Mouse (Mus musculus) liver, adult 2 months (tissue): ENCODE results near the gene Zc3h14. TPM values are rescaled to one million over a fixed set of nuclear protein-coding genes. Genes with fewer than 3 reads are reported as not detected.

Experiments
- DNase-seq: peaks from one replicate; pipeline ENCODE4 v3.0.0-alpha.2; 2011; ENCODE audit warnings: low read depth, low spot score; ENCODE audit errors: extremely low read depth
- H3K27ac ChIP-seq: fragments of 200-500 bp; replicated peaks from 2 replicates; pipeline ENCODE4 v1.5.1; 2012; ENCODE audit warnings: low read depth, mild to moderate bottlenecking, control low read depth, inconsistent platforms, low read length; ENCODE audit not compliant: insufficient read depth
- H3K27me3 ChIP-seq: fragments of 200-500 bp; 2 replicates; pipeline ENCODE4 v1.6.1; 2012; ENCODE audit warnings: mild to moderate bottlenecking, moderate library complexity, low read length, inconsistent platforms; ENCODE audit not compliant: control insufficient read depth, insufficient read depth
- H3K36me3 ChIP-seq: fragments of 200-500 bp; 2 replicates; pipeline ENCODE4 v1.6.1; 2012; ENCODE audit warnings: low read length, inconsistent platforms; ENCODE audit not compliant: control insufficient read depth, insufficient read depth
- H3K4me1 ChIP-seq: fragments of 200-500 bp; 2 replicates; pipeline ENCODE4 v1.6.1; 2011; ENCODE audit warnings: low read length; ENCODE audit not compliant: control insufficient read depth, insufficient read depth
- H3K4me3 ChIP-seq: fragments of 200-500 bp; 2 replicates; pipeline ENCODE4 v1.5.1; 2011; ENCODE audit warnings: low read depth, mild to moderate bottlenecking, control low read depth, low read length, moderate library complexity; ENCODE audit not compliant: insufficient read depth
- H3K79me2 ChIP-seq: fragments of 200-500 bp; 2 replicates; pipeline ENCODE4 v1.6.1; 2012; ENCODE audit warnings: inconsistent platforms, mild to moderate bottlenecking, low read length, moderate library complexity; ENCODE audit not compliant: control insufficient read depth, insufficient read depth
- H3K9ac ChIP-seq: fragments of 200-500 bp; 2 replicates; pipeline ENCODE4 v1.6.1; 2012; ENCODE audit warnings: low read depth, mild to moderate bottlenecking, control low read depth, inconsistent platforms, low read length
- CTCF ChIP-seq: fragments of 200-500 bp; IDR thresholded peaks from 2 replicates; pipeline ENCODE4 v1.5.1; 2011; ENCODE audit warnings: low read depth, low read length, control low read depth
- POLR2A ChIP-seq: fragments of 200-500 bp; IDR thresholded peaks from 2 replicates; pipeline ENCODE4 v1.6.1; 2011; ENCODE audit warnings: low read length, control low read depth; ENCODE audit not compliant: insufficient read depth; ENCODE audit errors: extremely low read depth
- WGBS: fragments of 180-500 bp; shearing (Covaris S2); methylation state at CpG from one replicate; pipeline ENCODE4 v1.1.7; 2018; 5-methylcytosine and 5-hydroxymethylcytosine counted together
- polyA plus RNA-seq: library from polyadenylated mRNA; depleted of rRNA; stranded (reverse); fragments of >200 nt; gene quantifications from 2 replicates; pipeline ENCODE4 v1.2.3, GENCODE M21; 2012
- total RNA-seq: library from RNA; depleted of rRNA; stranded (reverse); fragments of >200 nt; gene quantifications from 2 replicates; pipeline ENCODE4 v1.2.3, GENCODE M21; 2014

Zc3h14 gene
- total and polyA plus RNA-seq, 2 experiments = 21.9 to 53.7 TPM

DNA sequence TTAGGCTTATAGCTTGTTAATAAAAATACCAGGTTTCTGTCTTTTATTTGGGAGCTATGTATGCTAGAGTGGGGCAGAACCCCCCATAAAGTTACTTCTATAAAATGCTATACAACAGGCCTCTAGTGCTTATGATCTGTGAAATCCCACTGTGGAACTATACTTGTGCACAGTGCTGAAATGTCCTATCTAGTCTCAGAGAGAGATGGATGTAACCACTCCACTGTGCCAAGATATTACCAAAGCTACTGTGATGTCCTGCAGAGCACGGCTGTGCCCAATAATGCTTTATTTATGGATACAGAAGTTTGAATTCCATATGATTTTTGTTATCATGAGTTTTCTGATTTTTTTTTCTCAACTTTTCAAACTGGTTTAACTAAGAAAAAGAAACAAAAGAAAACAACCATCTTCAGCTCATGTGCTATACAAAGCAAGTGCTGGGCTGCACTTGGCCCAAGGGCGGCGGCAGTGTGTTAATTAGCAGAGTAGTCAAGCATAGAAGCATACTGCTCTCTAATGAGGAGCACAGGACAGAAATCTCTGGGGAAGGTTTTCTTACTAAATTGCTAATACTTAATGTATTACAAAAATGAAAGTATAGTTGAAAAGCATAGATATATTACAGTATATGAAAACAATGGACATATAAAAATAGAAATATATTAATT is 57.4 kb downstream of the Zc3h14 start:
- no peak for TF ChIP-seq CTCF
- TF ChIP-seq POLR2A = no peak
- no peak for DNase-seq
- H3K4me3 ChIP-seq = no peak overlapping the region
- H3K36me3 ChIP-seq = peaks cover 4% of the 10 kb centered on the region; the same call in 1 of the 2 replicates
- no peaks in the 10 kb centered on the region for H3K27me3 ChIP-seq
- no peaks in the 10 kb centered on the region for H3K4me1 ChIP-seq
- no peak overlapping the region for H3K9ac ChIP-seq
- H3K27ac ChIP-seq = no peak overlapping the region
- WGBS = 89% methylated on average over 3 of the region's 3 CpGs
- no peaks in the 10 kb centered on the region for H3K79me2 ChIP-seq

DNA sequence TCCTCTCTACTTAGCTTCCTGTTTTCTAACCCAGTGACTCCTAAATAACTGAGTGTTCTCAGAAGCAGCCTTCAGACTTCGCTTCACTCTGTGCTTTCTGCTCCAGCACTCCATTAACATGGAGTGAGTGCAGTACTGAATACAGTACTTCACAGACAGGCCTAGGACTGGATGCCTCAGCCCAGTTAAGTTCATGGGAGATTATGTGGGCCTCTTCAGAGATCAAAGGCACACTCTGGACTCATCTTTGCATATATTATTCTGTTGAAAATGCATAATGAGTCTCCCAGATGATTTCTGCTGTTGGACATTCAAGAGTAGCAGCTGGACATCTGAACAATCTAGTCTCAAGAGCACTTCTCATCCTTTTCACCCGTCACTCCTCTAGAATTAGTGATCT is 74.0 kb downstream of the Zc3h14 start:
- peaks cover 10% of the 10 kb centered on the region; the same call in 1 of the 2 replicates for H3K36me3 ChIP-seq
- TF ChIP-seq CTCF (no peak), POLR2A (no peak)
- 93% methylated on average over 2 of the region's 2 CpGs for WGBS
- no peak overlapping the region for H3K4me3 ChIP-seq
- H3K9ac ChIP-seq = no peak overlapping the region
- no peaks in the 10 kb centered on the region for H3K4me1 ChIP-seq
- no peaks in the 10 kb centered on the region for H3K79me2 ChIP-seq
- no peak overlapping the region for H3K27ac ChIP-seq
- no peaks in the 10 kb centered on the region for H3K27me3 ChIP-seq
- DNase-seq = no peak

- no peak for TF ChIP-seq POLR2A
- TF ChIP-seq CTCF = no peak
- H3K79me2 ChIP-seq = no peaks in the 10 kb centered on the region
- no peak overlapping the region for H3K9ac ChIP-seq
- no peak overlapping the region for H3K27ac ChIP-seq
- peaks cover 7% of the 10 kb centered on the region for H3K4me1 ChIP-seq
- H3K4me3 ChIP-seq = no peak overlapping the region
- H3K27me3 ChIP-seq = no peaks in the 10 kb centered on the region
- 86% methylated on average over 7 of the region's 7 CpGs for WGBS
- H3K36me3 ChIP-seq = peaks cover 6% of the 10 kb centered on the region
- DNase-seq = no peak
Observed at GRCm38 (mm10) chr12:98831122-98831521, 84.4 kb downstream of the Zc3h14 start.

DNA sequence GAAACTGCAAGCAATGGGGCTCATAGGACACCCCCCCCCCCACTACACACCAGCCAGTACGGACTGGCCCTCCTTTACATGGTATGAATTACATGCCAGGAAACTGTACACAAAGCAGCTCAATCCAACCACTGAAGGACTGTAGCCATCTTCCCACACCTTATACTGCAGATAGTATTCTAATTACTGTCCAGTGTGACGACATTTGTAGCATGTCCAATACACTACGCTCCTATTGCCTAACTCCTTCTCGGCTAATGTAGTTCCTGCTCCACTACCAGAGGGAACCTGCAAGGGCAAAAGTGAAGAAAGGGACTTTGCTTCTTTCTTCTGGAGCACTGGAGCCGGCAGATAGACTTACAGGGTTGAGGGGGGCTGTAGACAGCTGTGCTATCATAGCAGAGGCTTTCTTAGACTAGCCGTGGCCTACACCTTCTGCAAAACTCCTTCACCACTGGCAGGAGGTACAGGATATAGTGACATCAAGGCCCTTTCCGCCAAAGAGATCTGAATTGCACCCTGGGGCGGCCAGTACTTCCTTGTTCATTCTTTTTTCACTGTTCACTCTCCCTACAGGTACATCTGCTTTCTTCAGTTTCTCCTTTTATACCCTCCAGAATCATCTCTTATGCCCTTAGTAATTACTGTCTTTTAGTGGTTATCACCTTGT is 86.3 kb downstream of the Zc3h14 start:
- H3K27ac ChIP-seq = no peak overlapping the region
- peak; percentile 33 for DNase-seq
- H3K79me2 ChIP-seq = no peaks in the 10 kb centered on the region
- WGBS = 77% methylated on average over 8 of the region's 8 CpGs
- TF ChIP-seq CTCF (no peak), POLR2A (no peak)
- no peak overlapping the region for H3K9ac ChIP-seq
- no peak overlapping the region for H3K4me3 ChIP-seq
- H3K36me3 ChIP-seq = peaks cover 6% of the 10 kb centered on the region
- H3K4me1 ChIP-seq = peaks cover 7% of the 10 kb centered on the region
- H3K27me3 ChIP-seq = no peaks in the 10 kb centered on the region

GRCm38 (mm10) chr12:98833901-98834300 is 87.1 kb downstream of the Zc3h14 start:
- TF ChIP-seq POLR2A (no peak), CTCF (no peak)
- Histone ChIP-seq H3K27ac (peak overlapping the region; percentile 34; the same call in 1 of the 2 replicates), H3K4me3 (no peak overlapping the region), H3K9ac (no peak overlapping the region), H3K36me3 (peaks cover 5% of the 10 kb centered on the region), H3K4me1 (peaks cover 7% of the 10 kb centered on the region), H3K79me2 (no peaks in the 10 kb centered on the region), H3K27me3 (no peaks in the 10 kb centered on the region)
- 14% methylated on average over 1 of the region's 1 CpGs for WGBS
- peak; percentile 97 for DNase-seq

DNA sequence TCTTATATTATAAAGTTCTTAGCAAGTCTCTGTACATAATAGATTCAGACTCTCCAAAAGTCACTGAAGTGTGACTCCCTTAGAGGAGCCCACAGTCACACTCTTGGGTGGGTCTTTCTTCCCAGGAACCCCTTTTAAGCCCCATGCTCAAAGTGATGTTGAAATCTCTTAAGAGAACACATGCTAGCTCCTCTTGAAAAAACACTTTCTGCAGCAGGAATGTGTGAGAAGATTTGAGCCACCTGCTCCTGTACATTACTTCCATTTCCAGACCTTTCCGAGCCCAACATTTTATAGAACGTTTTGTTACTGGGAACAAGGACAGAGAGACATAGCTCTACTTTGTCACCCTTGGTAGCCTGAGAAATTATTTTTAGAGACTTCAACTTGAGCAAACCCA is 88.1 kb downstream of the Zc3h14 start:
- Histone ChIP-seq H3K4me3 (no peak overlapping the region), H3K27ac (no peak overlapping the region), H3K36me3 (peaks cover 5% of the 10 kb centered on the region), H3K4me1 (peaks cover 7% of the 10 kb centered on the region), H3K79me2 (no peaks in the 10 kb centered on the region), H3K9ac (no peak overlapping the region), H3K27me3 (no peaks in the 10 kb centered on the region)
- 92% methylated on average over 2 of the region's 2 CpGs for WGBS
- TF ChIP-seq POLR2A = no peak
- TF ChIP-seq CTCF = no peak
- no peak for DNase-seq
